Mouse (Mus musculus): Measurements from ENCODE around the gene Prkag2. TPM values are rescaled to one million over a fixed set of nuclear protein-coding genes. Genes with fewer than 3 reads are reported as not detected.

Prkag2 gene
- polyA plus RNA-seq, 1 experiment = 6.2 TPM

- TF ChIP-seq MYOG (IDR thresholded peaks at IDR 0.05; ENCODE audit: control insufficient read depth, extremely low read depth, insufficient read length) (no peak), MAX (IDR thresholded peaks at IDR 0.05) (no peak), USF1 (IDR thresholded peaks at IDR 0.05; ENCODE audit: low read depth) (no peak), FOSL1 (IDR thresholded peaks at IDR 0.05; ENCODE audit: insufficient read depth, low read length, poor library complexity, severe bottlenecking) (no peak), CEBPB (IDR thresholded peaks at IDR 0.05; ENCODE audit: low read depth) (no peak), MYOD1 (IDR thresholded peaks at IDR 0.05; ENCODE audit: control insufficient read depth, insufficient read length, low read depth) (no peak), CTCF (IDR thresholded peaks at IDR 0.05; ENCODE audit: control insufficient read depth, insufficient read depth, insufficient read length) (no peak)
These were observed 221.7 kb downstream of the Prkag2 start for GRCm38 (mm10) chr5:24878713-24879112.

GRCm38 (mm10) chr5:24877836-24878624 is 222.4 kb downstream of the Prkag2 start:
- TF ChIP-seq CTCF (IDR thresholded peaks at IDR 0.05; ENCODE audit: control insufficient read depth, insufficient read depth, insufficient read length) = no peak
- TF ChIP-seq MYOG (IDR thresholded peaks at IDR 0.05; ENCODE audit: control insufficient read depth, extremely low read depth, insufficient read length) = no peak
- no peak for TF ChIP-seq USF1 (IDR thresholded peaks at IDR 0.05; ENCODE audit: low read depth)
- TF ChIP-seq FOSL1 (IDR thresholded peaks at IDR 0.05; ENCODE audit: insufficient read depth, low read length, poor library complexity, severe bottlenecking) = no peak
- TF ChIP-seq MYOD1 (IDR thresholded peaks at IDR 0.05; ENCODE audit: control insufficient read depth, insufficient read length, low read depth) = no peak
- no peak for TF ChIP-seq MAX (IDR thresholded peaks at IDR 0.05)
- TF ChIP-seq CEBPB (IDR thresholded peaks at IDR 0.05; ENCODE audit: low read depth) = no peak
- Histone ChIP-seq H3K27me3 (ENCODE audit: control insufficient read depth, insufficient read depth, insufficient read length) (no peaks in the 10 kb centered on the region), H3K4me3 (ENCODE audit: insufficient read depth, poor library complexity, severe bottlenecking) (no peak overlapping the region)

More at GRCm38 (mm10) chr5:24878713-24879112, 221.7 kb downstream of the Prkag2 start:
- H3ac ChIP-seq (ENCODE audit: control insufficient read depth, insufficient read length, low read depth) = no peak overlapping the region
- no peak overlapping the region for H3K4me3 ChIP-seq (ENCODE audit: insufficient read depth, poor library complexity, severe bottlenecking)
- H3K79me3 ChIP-seq (ENCODE audit: low read depth) = no peaks in the 10 kb centered on the region
- no peaks in the 10 kb centered on the region for H3K27me3 ChIP-seq (ENCODE audit: control insufficient read depth, insufficient read depth, insufficient read length)
- H3K79me2 ChIP-seq (ENCODE audit: control insufficient read depth, insufficient read depth) = no peaks in the 10 kb centered on the region
- H3K36me3 ChIP-seq (ENCODE audit: control insufficient read depth, insufficient read depth) = peaks cover 3% of the 10 kb centered on the region

GRCm38 (mm10) chr5:24876653-24877052 is 223.8 kb downstream of the Prkag2 start:
- peaks cover 3% of the 10 kb centered on the region for H3K36me3 ChIP-seq (ENCODE audit: control insufficient read depth, insufficient read depth)
- H3ac ChIP-seq (ENCODE audit: control insufficient read depth, insufficient read length, low read depth) = no peak overlapping the region
- H3K4me3 ChIP-seq (ENCODE audit: insufficient read depth, poor library complexity, severe bottlenecking) = no peak overlapping the region
- TF ChIP-seq MAX (IDR thresholded peaks at IDR 0.05) (no peak), MYOD1 (IDR thresholded peaks at IDR 0.05; ENCODE audit: control insufficient read depth, insufficient read length, low read depth) (no peak), MYOG (IDR thresholded peaks at IDR 0.05; ENCODE audit: control insufficient read depth, extremely low read depth, insufficient read length) (no peak), CEBPB (IDR thresholded peaks at IDR 0.05; ENCODE audit: low read depth) (no peak), CTCF (IDR thresholded peaks at IDR 0.05; ENCODE audit: control insufficient read depth, insufficient read depth, insufficient read length) (no peak), FOSL1 (IDR thresholded peaks at IDR 0.05; ENCODE audit: insufficient read depth, low read length, poor library complexity, severe bottlenecking) (no peak), USF1 (IDR thresholded peaks at IDR 0.05; ENCODE audit: low read depth) (no peak)
- no peaks in the 10 kb centered on the region for H3K79me3 ChIP-seq (ENCODE audit: low read depth)
- H3K27me3 ChIP-seq (ENCODE audit: control insufficient read depth, insufficient read depth, insufficient read length) = no peaks in the 10 kb centered on the region
- no peaks in the 10 kb centered on the region for H3K79me2 ChIP-seq (ENCODE audit: control insufficient read depth, insufficient read depth)

More at GRCm38 (mm10) chr5:24877836-24878624, 222.4 kb downstream of the Prkag2 start:
- Histone ChIP-seq H3K79me3 (ENCODE audit: low read depth) (no peaks in the 10 kb centered on the region), H3K79me2 (ENCODE audit: control insufficient read depth, insufficient read depth) (no peaks in the 10 kb centered on the region), H3K36me3 (ENCODE audit: control insufficient read depth, insufficient read depth) (peaks cover 3% of the 10 kb centered on the region), H3ac (ENCODE audit: control insufficient read depth, insufficient read length, low read depth) (no peak overlapping the region)

- no peak for TF ChIP-seq CTCF (IDR thresholded peaks at IDR 0.05; ENCODE audit: control insufficient read depth, insufficient read depth, insufficient read length)
- TF ChIP-seq MYOG (IDR thresholded peaks at IDR 0.05; ENCODE audit: control insufficient read depth, extremely low read depth, insufficient read length) = no peak
- TF ChIP-seq FOSL1 (IDR thresholded peaks at IDR 0.05; ENCODE audit: insufficient read depth, low read length, poor library complexity, severe bottlenecking) = no peak
- no peak for TF ChIP-seq CEBPB (IDR thresholded peaks at IDR 0.05; ENCODE audit: low read depth)
- no peak for TF ChIP-seq USF1 (IDR thresholded peaks at IDR 0.05; ENCODE audit: low read depth)
- TF ChIP-seq MYOD1 (IDR thresholded peaks at IDR 0.05; ENCODE audit: control insufficient read depth, insufficient read length, low read depth) = no peak
- TF ChIP-seq MAX (IDR thresholded peaks at IDR 0.05) = no peak
- no peaks in the 10 kb centered on the region for H3K79me3 ChIP-seq (ENCODE audit: low read depth)
- no peaks in the 10 kb centered on the region for H3K27me3 ChIP-seq (ENCODE audit: control insufficient read depth, insufficient read depth, insufficient read length)
- no peak overlapping the region for H3K4me3 ChIP-seq (ENCODE audit: insufficient read depth, poor library complexity, severe bottlenecking)
- peaks cover 1% of the 10 kb centered on the region for H3K36me3 ChIP-seq (ENCODE audit: control insufficient read depth, insufficient read depth)
- H3K79me2 ChIP-seq (ENCODE audit: control insufficient read depth, insufficient read depth) = no peaks in the 10 kb centered on the region
- H3ac ChIP-seq (ENCODE audit: control insufficient read depth, insufficient read length, low read depth) = no peak overlapping the region
These were observed 226.3 kb downstream of the Prkag2 start for GRCm38 (mm10) chr5:24874111-24874510.

- no peaks in the 10 kb centered on the region for H3K79me2 ChIP-seq (ENCODE audit: control insufficient read depth, insufficient read depth)
- no peak overlapping the region for H3ac ChIP-seq (ENCODE audit: control insufficient read depth, insufficient read length, low read depth)
- no peaks in the 10 kb centered on the region for H3K27me3 ChIP-seq (ENCODE audit: control insufficient read depth, insufficient read depth, insufficient read length)
- TF ChIP-seq MYOD1 (IDR thresholded peaks at IDR 0.05; ENCODE audit: control insufficient read depth, insufficient read length, low read depth) (peak; percentile 12), CTCF (IDR thresholded peaks at IDR 0.05; ENCODE audit: control insufficient read depth, insufficient read depth, insufficient read length) (no peak), MAX (IDR thresholded peaks at IDR 0.05) (peak; percentile 21), CEBPB (IDR thresholded peaks at IDR 0.05; ENCODE audit: low read depth) (no peak), MYOG (IDR thresholded peaks at IDR 0.05; ENCODE audit: control insufficient read depth, extremely low read depth, insufficient read length) (no peak), FOSL1 (IDR thresholded peaks at IDR 0.05; ENCODE audit: insufficient read depth, low read length, poor library complexity, severe bottlenecking) (no peak), USF1 (IDR thresholded peaks at IDR 0.05; ENCODE audit: low read depth) (no peak)
- no peak overlapping the region for H3K4me3 ChIP-seq (ENCODE audit: insufficient read depth, poor library complexity, severe bottlenecking)
- H3K79me3 ChIP-seq (ENCODE audit: low read depth) = no peaks in the 10 kb centered on the region
- no peaks in the 10 kb centered on the region for H3K36me3 ChIP-seq (ENCODE audit: control insufficient read depth, insufficient read depth)
These were observed 227.2 kb downstream of the Prkag2 start for GRCm38 (mm10) chr5:24873221-24873620.
